ENCODE assay signal across 8 mouse cellular contexts in genomic region chr1:43698577-43699000, GRCm38 (mm10). TPM values are rescaled to one million over a fixed set of nuclear protein-coding genes. Genes with fewer than 3 reads are reported as not detected.
A peak's percentile ranks its signal among the peaks of the same experiment; 100 is the strongest.
DNase-seq lines count a peak whose midpoint lies in the region; ATAC-seq and TF ChIP-seq lines count a peak whose summit lies in the region.

No protein-coding gene starts in this region.

- DNase-seq in forebrain, embryonic 11.5 days (ENCODE audit: low spot score), result peak; percentile 54
- DNase-seq in heart, postnatal 25 days (ENCODE audit: low spot score), result peak; percentile 5
- DNase-seq in left cerebral cortex, adult 11 months (ENCODE audit: low spot score), result peak; percentile 7
- peak; percentile 33 for DNase-seq in neural tube, embryonic 11.5 days (ENCODE audit: low spot score)
- DNase-seq in spleen, postnatal 10 days (ENCODE audit: low spot score in 2 of 2), result no peak
- no peak for DNase-seq in thymus, adult 2 months

- no peak for ATAC-seq in megakaryocyte, adult 5-6 weeks (ENCODE audit: poor library complexity, severe bottlenecking)
- ATAC-seq in forebrain, embryonic 11.5 days (replicated peaks; ENCODE audit: low FRiP score), result peak; percentile 86
- ATAC-seq in neural tube, embryonic 11.5 days (ENCODE audit: insufficient read depth, low FRiP score, low TSS enrichment), result peak; percentile 94

- WGBS in forebrain, embryonic 11.5 days, result 13% methylated on average over 4 of the region's 4 CpGs
- WGBS in neural tube, embryonic 11.5 days, result 0% methylated on average over 4 of the region's 4 CpGs
- WGBS in thymus, adult 2 months, result 77% methylated on average over 4 of the region's 4 CpGs

- peaks cover 9% of the 10 kb centered on the region; the same call in 1 of the 2 replicates for H3K9me3 ChIP-seq in megakaryocyte, embryonic 14.5 days
- no peaks in the 10 kb centered on the region for H3K9me3 ChIP-seq in forebrain, embryonic 11.5 days (ENCODE audit: control insufficient read depth, low read length)
- no peaks in the 10 kb centered on the region for H3K9me3 ChIP-seq in neural tube, embryonic 11.5 days (ENCODE audit: control insufficient read depth, low read length)

- no peak for TF ChIP-seq POLR2A in thymus, adult 2 months (IDR thresholded peaks at IDR 0.05; ENCODE audit: control insufficient read depth, extremely low read depth, insufficient read depth, low read length, poor library complexity)

- no peak overlapping the region for H3K4me2 ChIP-seq in forebrain, embryonic 11.5 days (ENCODE audit: low read depth, low read length, severe bottlenecking)
- H3K4me2 ChIP-seq in neural tube, embryonic 11.5 days (ENCODE audit: low read depth), result no peak overlapping the region

- no peak for TF ChIP-seq CTCF in thymus, adult 2 months (IDR thresholded peaks at IDR 0.05; ENCODE audit: borderline replicate concordance, control insufficient read depth, extremely low read depth, insufficient read depth, low read length, poor library complexity)

- peak overlapping the region; percentile 8 for H3K4me3 ChIP-seq in megakaryocyte, embryonic 14.5 days (replicated peaks)
- no peak overlapping the region for H3K4me3 ChIP-seq in forebrain, embryonic 11.5 days (ENCODE audit: low read depth, low read length)
- no peak overlapping the region for H3K4me3 ChIP-seq in neural tube, embryonic 11.5 days (ENCODE audit: low read depth, low read length)
- no peak overlapping the region for H3K4me3 ChIP-seq in thymus, adult 2 months (ENCODE audit: control insufficient read depth, insufficient read depth, low read length)

- intact Hi-C loops in heart, postnatal 25 days (cut with DNase I), result no loop called here

- no peaks in the 10 kb centered on the region for H3K36me3 ChIP-seq in megakaryocyte, embryonic 14.5 days (replicated peaks; ENCODE audit: low read length)
- H3K36me3 ChIP-seq in forebrain, embryonic 11.5 days (ENCODE audit: control insufficient read depth, insufficient read depth, low read length), result no peaks in the 10 kb centered on the region
- no peaks in the 10 kb centered on the region for H3K36me3 ChIP-seq in neural tube, embryonic 11.5 days (ENCODE audit: control insufficient read depth, insufficient read depth, low read length)
- H3K36me3 ChIP-seq in thymus, adult 2 months (ENCODE audit: control insufficient read depth, insufficient read depth, low read length), result no peaks in the 10 kb centered on the region

- H3K27ac ChIP-seq in forebrain, embryonic 11.5 days (ENCODE audit: low read depth, low read length), result no peak overlapping the region
- H3K27ac ChIP-seq in neural tube, embryonic 11.5 days (ENCODE audit: low read depth, low read length), result 0 out of 2 replicates have a peak overlapping the region, but pooled peaks have one; percentile 39
- no peak overlapping the region for H3K27ac ChIP-seq in thymus, adult 2 months (ENCODE audit: control insufficient read depth, insufficient read depth, low read length)

- H3K9ac ChIP-seq in forebrain, embryonic 11.5 days (ENCODE audit: low read length), result no peak overlapping the region
- H3K9ac ChIP-seq in neural tube, embryonic 11.5 days (ENCODE audit: low read length), result no peak overlapping the region

- H3K27me3 ChIP-seq in megakaryocyte, embryonic 14.5 days (replicated peaks), result peaks cover 7% of the 10 kb centered on the region
- no peaks in the 10 kb centered on the region for H3K27me3 ChIP-seq in forebrain, embryonic 11.5 days (ENCODE audit: control insufficient read depth, insufficient read depth, low read length)
- H3K27me3 ChIP-seq in neural tube, embryonic 11.5 days (ENCODE audit: control insufficient read depth, insufficient read depth, low read length), result no peaks in the 10 kb centered on the region
- H3K27me3 ChIP-seq in thymus, adult 2 months (ENCODE audit: control insufficient read depth, insufficient read depth, low read length), result no peaks in the 10 kb centered on the region

- peaks cover 11% of the 10 kb centered on the region for H3K4me1 ChIP-seq in megakaryocyte, embryonic 14.5 days
- no peaks in the 10 kb centered on the region for H3K4me1 ChIP-seq in forebrain, embryonic 11.5 days (replicated peaks; ENCODE audit: control insufficient read depth, insufficient read depth, low read length)
- peaks cover 6% of the 10 kb centered on the region; the same call in 1 of the 2 replicates for H3K4me1 ChIP-seq in neural tube, embryonic 11.5 days (ENCODE audit: control insufficient read depth, insufficient read depth, low read length)
- H3K4me1 ChIP-seq in thymus, adult 2 months (replicated peaks; ENCODE audit: control insufficient read depth, insufficient read depth, low read length), result no peaks in the 10 kb centered on the region

RNA-seq across cellular contexts. Expression of gene 1500015O10Rik, which starts 31.8 kb away (rescaled TPM):
- not detected in 2 replicates for polyA plus RNA-seq in megakaryocyte, embryonic 14.5 days (2012; ENCODE audit: insufficient read depth, low replicate concordance)
- total RNA-seq in megakaryocyte, adult 5-6 weeks (2015), result not detected in 2 replicates
- total RNA-seq in megakaryocyte, adult 5-6 weeks (2017), result not detected in 2 replicates
- polyA plus RNA-seq in forebrain, embryonic 11.5 days (2014; fragmentation: Nextera tagmentation; extraction: Ambion mirVana), result 0.61 and 0.79 TPM in 2 replicates
- 1 to 10 TPM; 2.8 to 4.1 TPM for total RNA-seq in heart, postnatal 25 days (2021)
- polyA plus RNA-seq in neural tube, embryonic 11.5 days (2014; fragmentation: Nextera tagmentation; extraction: Ambion mirVana), result 0.27 and 0.55 TPM in 2 replicates
- 0.69 and 1.3 TPM in 2 replicates for polyA plus RNA-seq in thymus, adult 2 months (2012; rRNA removed)

Comparison
In these comparisons a context has a peak if more than half of its experiments do, and no peak if none do; other contexts are left out.
1. DNase-seq: peak in forebrain, embryonic 11.5 days (single experiment), heart, postnatal 25 days (single experiment), left cerebral cortex, adult 11 months (single experiment) and neural tube, embryonic 11.5 days (single experiment); none in spleen, postnatal 10 days (0 of 2) and thymus, adult 2 months (single experiment).